Mouse (Mus musculus) midbrain, embryonic 14.5 days (tissue): Measurements from ENCODE around the gene Tspan9. TPM values are rescaled to one million over a fixed set of nuclear protein-coding genes. Genes with fewer than 3 reads are reported as not detected.

Source experiments
- ATAC-seq: fragments of 200-750 bp; cut with Nextera tagmentation; 2 replicates; pipeline ENCODE4 v1.8.0; 2017; ENCODE audit warnings: moderate number of reproducible peaks, moderate library complexity; ENCODE audit not compliant: low FRiP score, low TSS enrichment
- DNase-seq: peaks from one replicate; pipeline ENCODE4 v3.0.0-alpha.2; 2015
- H3K27ac ChIP-seq: fragments of 300-500 bp; sonication (generic); replicated peaks from 2 replicates; pipeline ENCODE4 v1.5.1; 2014; ENCODE audit warnings: mild to moderate bottlenecking, low read depth, low read length, moderate library complexity
- H3K27me3 ChIP-seq: fragments of 300-500 bp; sonication (generic); 2 replicates; pipeline ENCODE4 v1.6.1; 2014; ENCODE audit warnings: low read length, control low read depth, mixed read lengths; ENCODE audit not compliant: control insufficient read depth, insufficient read depth
- H3K36me3 ChIP-seq: fragments of 300-500 bp; sonication (generic); 2 replicates; pipeline ENCODE4 v1.6.1; 2014; ENCODE audit warnings: low read length, control low read depth; ENCODE audit not compliant: control insufficient read depth, insufficient read depth
- H3K4me1 ChIP-seq: fragments of 300-500 bp; sonication (generic); 2 replicates; pipeline ENCODE4 v1.6.1; 2014; ENCODE audit warnings: mild to moderate bottlenecking, antibody characterized with exemption, low read length, control low read depth; ENCODE audit not compliant: control insufficient read depth, insufficient read depth
- H3K4me2 ChIP-seq: fragments of 300-500 bp; sonication (generic); 2 replicates; pipeline ENCODE4 v1.6.1; 2014; ENCODE audit warnings: mild to moderate bottlenecking, low read length, moderate library complexity
- H3K4me3 ChIP-seq: fragments of 300-500 bp; sonication (generic); replicated peaks from 2 replicates; pipeline ENCODE4 v1.5.1; 2014; ENCODE audit warnings: low read depth, low read length
- H3K9ac ChIP-seq: fragments of 300-500 bp; sonication (generic); replicated peaks from 2 replicates; pipeline ENCODE4 v1.6.1; 2014; ENCODE audit warnings: mild to moderate bottlenecking, low read length, moderate library complexity
- H3K9me3 ChIP-seq: fragments of 300-500 bp; sonication (generic); 2 replicates; pipeline ENCODE4 v1.6.1; 2016; ENCODE audit warnings: low read length, control low read depth, mixed read lengths; ENCODE audit not compliant: control insufficient read depth
- WGBS: fragments of 180-500 bp; shearing (Covaris S2); extraction: QIAGEN DNeasy Blood & Tissue Kit; methylation state at CpG from one replicate; pipeline ENCODE4 v1.1.7; 2014; 5-methylcytosine and 5-hydroxymethylcytosine counted together
- polyA plus RNA-seq: library from polyadenylated mRNA; unstranded; fragments of >200 nt; fragmentation: Nextera tagmentation; extraction: Ambion mirVana; gene quantifications from 2 replicates; pipeline ENCODE4 v1.2.1, GENCODE M21; 2014

Gene Tspan9
- polyA plus RNA-seq, 1 experiment from 2014 or later, result 31.1 TPM

DNA sequence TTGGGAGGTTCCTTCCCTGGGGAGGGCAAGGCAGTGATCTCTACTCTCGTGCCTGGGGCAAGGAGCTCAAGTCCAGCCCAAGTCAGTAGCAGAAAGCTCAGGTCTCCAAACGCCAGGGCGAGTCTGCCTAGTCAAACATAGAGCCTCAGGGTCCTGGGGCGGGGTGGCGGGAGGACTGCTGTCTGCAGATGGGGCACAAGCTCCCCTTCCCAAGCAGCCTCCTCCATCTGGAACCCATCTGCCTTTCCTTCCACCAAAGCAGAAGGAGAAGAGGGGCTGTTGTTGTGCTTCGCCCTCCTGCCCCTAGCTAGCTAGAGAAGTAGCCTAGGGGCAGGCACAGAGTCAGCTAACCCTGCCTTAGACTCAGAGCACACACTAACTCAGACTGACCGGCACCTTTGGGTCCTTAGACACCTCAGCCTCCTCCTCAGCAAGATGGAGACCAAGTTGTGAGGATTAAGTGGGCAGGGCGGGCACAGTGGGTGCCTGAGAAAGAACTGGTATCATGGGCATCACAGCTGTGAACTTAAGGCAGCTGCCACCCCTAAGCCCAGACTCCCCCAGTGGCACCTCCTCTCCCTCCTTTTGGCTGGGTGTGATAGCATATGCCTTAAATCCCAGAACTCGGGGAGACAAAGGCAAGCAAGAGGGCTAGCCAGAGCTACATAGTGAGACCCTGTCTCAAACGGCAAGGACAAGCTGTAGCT is 26.4 kb downstream of the Tspan9 start:
- WGBS, result 62% methylated on average over 10 of the region's 10 CpGs
- Histone ChIP-seq H3K27ac (no peak overlapping the region), H3K4me1 (peaks cover 9% of the 10 kb centered on the region; the same call in 1 of the 2 replicates), H3K9ac (no peak overlapping the region), H3K27me3 (no peaks in the 10 kb centered on the region), H3K36me3 (no peaks in the 10 kb centered on the region), H3K9me3 (no peaks in the 10 kb centered on the region), H3K4me2 (no peak overlapping the region), H3K4me3 (no peak overlapping the region)
- ATAC-seq, result no peak
- DNase-seq, result no peak

DNA sequence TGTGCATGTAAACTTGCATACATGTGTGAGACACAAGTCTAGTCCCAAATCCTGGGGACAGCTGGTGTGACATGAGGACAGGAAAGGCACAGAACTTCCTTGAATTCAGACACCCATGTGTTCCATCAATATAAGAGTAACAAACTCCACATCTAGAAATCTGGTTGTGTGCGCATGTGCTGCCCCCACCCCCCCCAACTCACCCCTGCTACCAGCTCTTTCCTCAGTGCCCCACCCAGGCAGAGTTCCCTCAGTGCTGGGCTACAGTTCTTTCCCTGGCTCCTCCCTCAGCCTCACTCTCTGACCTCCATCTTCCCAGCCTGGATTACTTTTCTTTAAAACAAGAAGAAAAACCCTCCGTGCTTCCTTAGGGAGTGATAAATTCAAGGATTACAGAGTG is 27.1 kb downstream of the Tspan9 start:
- ATAC-seq (no peak), DNase-seq (no peak)
- no peaks in the 10 kb centered on the region for H3K27me3 ChIP-seq
- no peak overlapping the region for H3K9ac ChIP-seq
- H3K4me1 ChIP-seq, result peaks cover 14% of the 10 kb centered on the region; the same call in 1 of the 2 replicates
- no peak overlapping the region for H3K4me2 ChIP-seq
- no peaks in the 10 kb centered on the region for H3K9me3 ChIP-seq
- WGBS, result 70% methylated on average over 2 of the region's 2 CpGs
- no peaks in the 10 kb centered on the region for H3K36me3 ChIP-seq
- H3K4me3 ChIP-seq, result no peak overlapping the region
- no peak overlapping the region for H3K27ac ChIP-seq

DNA sequence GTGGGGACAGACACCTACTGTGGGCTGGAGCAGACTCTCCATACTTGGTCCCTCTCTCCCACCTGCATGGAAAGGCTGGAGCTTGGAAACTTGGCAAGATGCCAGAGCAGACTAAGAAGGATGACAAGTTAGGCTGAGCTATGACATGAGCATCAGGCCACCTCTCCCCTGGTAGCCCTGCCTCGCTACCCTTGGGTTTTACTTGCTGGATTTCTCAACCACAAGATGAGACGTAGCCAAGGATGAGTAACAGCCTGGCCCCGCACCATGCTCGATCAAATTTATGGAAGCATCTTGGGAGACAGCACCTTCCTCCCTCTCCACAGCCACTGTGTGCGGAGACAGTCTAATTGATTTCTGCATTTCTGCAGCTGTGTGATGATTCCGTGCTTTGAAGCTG is 28.3 kb downstream of the Tspan9 start:
- WGBS, result 82% methylated on average over 6 of the region's 6 CpGs
- H3K4me1 ChIP-seq, result peaks cover 14% of the 10 kb centered on the region; the same call in 1 of the 2 replicates
- no peaks in the 10 kb centered on the region for H3K36me3 ChIP-seq
- no peak overlapping the region for H3K27ac ChIP-seq
- no peak overlapping the region for H3K4me3 ChIP-seq
- DNase-seq (no peak), ATAC-seq (no peak)
- no peaks in the 10 kb centered on the region for H3K27me3 ChIP-seq
- H3K4me2 ChIP-seq, result no peak overlapping the region
- H3K9me3 ChIP-seq, result no peaks in the 10 kb centered on the region
- H3K9ac ChIP-seq, result no peak overlapping the region

DNA sequence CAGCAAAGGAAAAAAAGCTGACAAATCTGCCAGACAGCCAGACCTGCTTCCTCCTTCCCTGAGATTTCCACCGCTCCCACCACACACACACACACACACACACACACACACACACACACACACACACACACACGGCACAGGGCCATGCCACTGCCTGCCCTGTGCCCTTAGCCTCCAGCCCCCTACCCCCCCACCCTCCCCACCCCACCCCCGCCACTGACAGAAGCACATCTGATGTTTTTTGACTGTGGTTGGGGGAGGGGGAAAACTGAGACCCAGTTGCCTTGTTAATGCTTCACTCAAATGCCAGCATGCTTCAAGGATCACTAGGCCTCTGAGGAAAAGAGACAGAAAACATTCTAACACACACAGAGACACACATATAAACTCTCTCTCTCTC is 30.8 kb downstream of the Tspan9 start:
- whole genome bisulfite sequencing, result 28% methylated on average over 3 of the region's 3 CpGs
- Histone ChIP-seq H3K4me2 (no peak overlapping the region), H3K9ac (no peak overlapping the region), H3K4me3 (no peak overlapping the region), H3K27ac (no peak overlapping the region), H3K27me3 (no peaks in the 10 kb centered on the region), H3K4me1 (peaks cover 14% of the 10 kb centered on the region; the same call in 1 of the 2 replicates), H3K9me3 (no peaks in the 10 kb centered on the region), H3K36me3 (no peaks in the 10 kb centered on the region)
- no peak for DNase-seq
- ATAC-seq, result no peak

DNA sequence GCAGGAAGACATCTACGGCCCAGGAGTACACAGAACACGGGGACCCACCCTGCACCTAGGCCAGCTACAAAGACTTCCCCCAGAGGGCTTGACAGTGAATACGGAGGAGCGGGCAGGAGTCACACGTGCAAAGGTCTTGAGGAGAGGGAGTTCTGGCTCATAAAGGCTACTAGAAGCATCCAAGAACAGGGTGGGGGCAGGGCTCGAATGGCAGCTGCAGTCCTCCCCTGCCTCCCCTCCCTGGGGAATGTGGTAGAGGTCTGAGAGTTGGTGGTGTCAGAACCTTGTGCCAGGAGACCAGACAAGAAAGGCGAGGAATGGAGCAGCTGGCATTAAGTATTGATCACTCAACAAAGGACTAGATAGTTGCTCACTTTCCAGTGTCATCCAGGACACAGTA is 31.6 kb downstream of the Tspan9 start:
- Histone ChIP-seq H3K4me3 (no peak overlapping the region), H3K27ac (no peak overlapping the region), H3K4me1 (peaks cover 14% of the 10 kb centered on the region; the same call in 1 of the 2 replicates), H3K36me3 (no peaks in the 10 kb centered on the region), H3K4me2 (no peak overlapping the region), H3K9ac (no peak overlapping the region), H3K27me3 (no peaks in the 10 kb centered on the region), H3K9me3 (no peaks in the 10 kb centered on the region)
- WGBS, result 59% methylated on average over 7 of the region's 7 CpGs
- 0 out of 2 replicates have a peak, but pooled peaks have one; percentile 12 for ATAC-seq
- no peak for DNase-seq

DNA sequence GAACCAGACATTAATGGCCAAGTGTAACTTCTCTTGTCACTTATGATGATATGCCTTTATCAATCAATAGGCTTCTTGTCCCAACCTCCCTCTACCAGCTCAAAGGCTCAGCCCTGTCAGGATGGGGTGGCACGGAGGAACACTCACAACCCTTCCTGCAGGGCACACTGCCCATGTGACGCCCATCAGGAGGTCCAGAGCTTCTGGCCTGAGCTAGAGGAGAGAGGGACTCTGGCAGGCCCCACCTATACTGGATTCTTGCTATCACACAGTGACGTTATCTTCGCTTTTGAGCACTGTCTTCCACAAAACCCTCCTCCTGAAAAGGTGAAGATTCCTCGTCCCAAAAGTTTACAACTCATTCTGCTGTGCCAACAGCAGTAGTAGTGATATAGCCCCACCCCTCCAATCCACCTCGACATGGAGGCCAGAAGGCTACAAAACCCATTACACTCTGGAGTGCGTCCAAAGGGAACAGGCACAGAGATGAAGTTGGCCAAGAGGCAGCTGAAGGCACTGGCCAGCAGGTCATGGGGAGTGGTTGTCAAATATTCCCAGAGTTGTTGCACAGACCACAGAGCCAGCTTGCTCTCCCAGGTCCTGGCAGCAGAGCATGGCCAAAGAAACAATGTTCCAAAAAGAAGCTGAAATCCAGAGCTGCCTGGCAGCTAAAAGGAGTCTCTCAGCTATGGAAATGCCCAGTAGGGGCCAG is 34.9 kb downstream of the Tspan9 start:
- 84% methylated on average over 7 of the region's 7 CpGs for WGBS
- DNase-seq (no peak), ATAC-seq (no peak)
- no peaks in the 10 kb centered on the region for H3K9me3 ChIP-seq
- no peak overlapping the region for H3K4me2 ChIP-seq
- H3K4me3 ChIP-seq, result no peak overlapping the region
- no peaks in the 10 kb centered on the region for H3K27me3 ChIP-seq
- peaks cover 26% of the 10 kb centered on the region for H3K4me1 ChIP-seq
- no peak overlapping the region for H3K27ac ChIP-seq
- H3K36me3 ChIP-seq, result no peaks in the 10 kb centered on the region
- H3K9ac ChIP-seq, result no peak overlapping the region

DNA sequence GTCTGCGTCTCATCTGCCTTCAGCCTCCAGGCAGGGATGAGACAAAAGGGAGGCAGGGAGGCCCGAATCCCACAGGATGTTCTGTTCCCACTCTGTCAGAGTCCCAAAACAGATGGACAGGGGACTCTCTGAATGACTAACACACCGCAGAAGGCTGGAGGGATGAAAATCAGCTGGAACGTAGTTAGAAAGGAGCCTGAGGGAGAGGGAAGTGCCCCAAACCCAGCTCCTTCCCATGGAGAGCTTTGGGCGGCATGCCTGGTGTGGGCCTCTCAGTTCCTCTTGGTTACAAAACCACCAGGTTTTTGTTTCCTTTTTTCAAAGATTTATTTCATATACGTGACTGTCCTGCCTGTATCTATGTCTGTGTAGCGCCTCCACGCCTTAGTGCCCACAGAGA is 35.7 kb downstream of the Tspan9 start:
- H3K4me3 ChIP-seq, result no peak overlapping the region
- H3K27ac ChIP-seq, result no peak overlapping the region
- DNase-seq (no peak), ATAC-seq (no peak)
- H3K4me1 ChIP-seq, result peaks cover 28% of the 10 kb centered on the region
- H3K9ac ChIP-seq, result no peak overlapping the region
- no peak overlapping the region for H3K4me2 ChIP-seq
- H3K9me3 ChIP-seq, result no peaks in the 10 kb centered on the region
- H3K27me3 ChIP-seq, result no peaks in the 10 kb centered on the region
- no peaks in the 10 kb centered on the region for H3K36me3 ChIP-seq
- WGBS, result 66% methylated on average over 8 of the region's 8 CpGs

DNA sequence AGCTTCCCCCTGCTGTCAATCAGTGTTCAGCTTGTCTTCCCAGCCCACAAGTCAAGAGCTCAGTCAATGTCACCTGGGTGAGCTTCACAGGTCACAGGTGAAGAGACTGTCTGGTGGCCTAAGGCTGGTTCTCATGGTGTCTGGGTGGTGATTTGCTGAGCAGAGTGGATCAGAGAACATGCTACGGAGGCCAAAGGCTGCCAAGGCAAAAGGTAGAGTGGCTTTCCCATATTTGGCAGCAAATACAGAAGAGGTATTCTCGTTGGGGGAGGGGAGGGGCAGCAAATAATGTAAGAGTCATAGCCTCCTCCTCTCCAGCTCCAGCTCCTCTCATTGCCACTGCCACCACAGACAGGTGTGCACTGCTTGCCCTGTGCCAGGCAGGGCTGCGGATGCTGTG is 37.2 kb downstream of the Tspan9 start:
- ATAC-seq, result no peak
- 92% methylated on average over 3 of the region's 3 CpGs for WGBS
- no peak overlapping the region for H3K9ac ChIP-seq
- H3K4me3 ChIP-seq, result no peak overlapping the region
- H3K27me3 ChIP-seq, result no peaks in the 10 kb centered on the region
- peaks cover 21% of the 10 kb centered on the region for H3K4me1 ChIP-seq
- H3K36me3 ChIP-seq, result no peaks in the 10 kb centered on the region
- H3K4me2 ChIP-seq, result no peak overlapping the region
- no peaks in the 10 kb centered on the region for H3K9me3 ChIP-seq
- no peak overlapping the region for H3K27ac ChIP-seq
- no peak for DNase-seq
